Mouse (Mus musculus) brain, embryonic 14.5 days (tissue): ENCODE results near the gene Exo5.

Experiments
- CTCF ChIP-seq: fragments of 200-500 bp; IDR thresholded peaks from 2 replicates; pipeline ENCODE4 v1.5.1; 2012; ENCODE audit warnings: inconsistent platforms, mild to moderate bottlenecking, moderate library complexity, borderline replicate concordance; ENCODE audit not compliant: insufficient read depth, insufficient read length; ENCODE audit errors: extremely low read depth
- POLR2A ChIP-seq: fragments of 200-500 bp; IDR thresholded peaks from 2 replicates; pipeline ENCODE4 v1.6.1; 2012; ENCODE audit warnings: mild to moderate bottlenecking, inconsistent platforms, borderline replicate concordance; ENCODE audit not compliant: poor library complexity, insufficient read depth, insufficient read length, severe bottlenecking; ENCODE audit errors: extremely low read depth

DNA sequence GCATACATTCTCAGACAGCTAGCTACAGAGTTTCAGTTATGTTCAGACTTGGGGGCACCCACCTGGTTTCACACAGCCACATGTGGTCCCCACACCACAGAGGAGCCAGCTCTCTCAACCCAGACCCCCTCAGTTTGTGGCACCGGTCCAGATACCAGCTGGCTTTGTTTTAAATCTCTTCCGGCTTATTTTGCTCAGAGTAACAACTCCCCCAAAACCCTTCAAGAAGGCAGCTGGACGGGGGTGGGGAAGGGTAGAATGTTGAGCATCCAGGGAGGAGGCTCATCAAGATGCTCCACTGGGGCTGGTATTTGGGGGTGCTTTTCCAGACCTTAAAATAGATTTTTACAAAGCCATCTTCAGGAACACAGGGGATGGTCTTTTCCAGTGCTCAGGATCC lies 46.1 kb downstream of the Exo5 start:
- TF ChIP-seq CTCF (no peak), POLR2A (no peak)
